36 mouse cellular contexts compared by ENCODE assay signal in the genomic region with DNA sequence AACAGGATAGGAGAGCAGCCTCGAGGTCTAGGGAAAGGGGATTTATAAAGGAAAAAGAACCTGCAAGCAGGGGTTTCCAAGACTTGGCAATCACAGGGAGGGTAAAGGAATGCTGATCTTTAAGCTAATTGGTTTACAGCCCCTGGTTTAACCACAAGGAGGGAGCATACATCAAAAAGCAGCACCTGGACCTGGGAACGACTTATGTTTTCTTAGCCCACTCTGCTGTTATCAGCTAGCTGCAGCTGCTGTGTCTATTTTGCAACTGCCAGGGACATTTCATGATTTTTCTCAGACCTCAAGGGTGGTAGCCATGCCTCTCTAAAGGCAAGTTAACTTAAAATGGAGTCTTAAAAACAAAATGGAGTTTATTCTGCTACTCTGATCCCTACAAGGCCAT. TPM values are rescaled to one million over a fixed set of nuclear protein-coding genes. Genes with fewer than 3 reads are reported as not detected.
"Had no signal": no experiment of that assay in that cellular context is flagged by ENCODE, and none has a peak within 500 bp of the region (broad histone marks: within the 10 kb centered on the region; RNA-seq: fewer than 3 reads in every experiment).

No protein-coding gene starts in this region.

- H3K27ac ChIP-seq: heart, embryonic 13.5 days; heart, embryonic 15.5 days; hindbrain, embryonic 13.5 days; hindbrain, embryonic 15.5 days; hindbrain, postnatal 0 days; kidney, embryonic 15.5 days; layer of hippocampus, adult 2 months; left cerebral cortex, adult 2 months; limb, embryonic 13.5 days; limb, embryonic 15.5 days had no signal

- H3K36me3 ChIP-seq: heart, embryonic 13.5 days; heart, embryonic 15.5 days; hindbrain, embryonic 13.5 days; hindbrain, embryonic 15.5 days; kidney, embryonic 15.5 days; limb, embryonic 13.5 days; limb, embryonic 15.5 days had no signal

- DNase-seq: gastrocnemius, postnatal 14 days; gastrocnemius, postnatal 36 days; heart, adult 18-20 months; heart, postnatal 14 days; heart, postnatal 36 days; kidney, adult 11 months; kidney, adult 2 months; kidney, adult 9 months; kidney, postnatal 10 days; kidney, postnatal 25 days; kidney, postnatal 4 days; left cerebral cortex, postnatal 4 days had no signal

- H3K9me3 ChIP-seq: heart, embryonic 13.5 days; heart, embryonic 15.5 days; hindbrain, embryonic 13.5 days; hindbrain, embryonic 15.5 days; kidney, embryonic 15.5 days; limb, embryonic 13.5 days; limb, embryonic 15.5 days had no signal

- H3K9ac ChIP-seq: heart, embryonic 13.5 days; heart, embryonic 15.5 days; hindbrain, embryonic 13.5 days; hindbrain, embryonic 15.5 days; kidney, embryonic 15.5 days; limb, embryonic 13.5 days; limb, embryonic 15.5 days had no signal

- H3K4me2 ChIP-seq: heart, embryonic 11.5 days; heart, embryonic 13.5 days; heart, embryonic 15.5 days; hindbrain, embryonic 13.5 days; hindbrain, embryonic 15.5 days; kidney, embryonic 15.5 days; limb, embryonic 13.5 days; limb, embryonic 15.5 days had no signal

- ATAC-seq: hindbrain, postnatal 0 days; intestine, embryonic 16.5 days had no signal

- H3K27me3 ChIP-seq: heart, embryonic 13.5 days; heart, embryonic 15.5 days; hindbrain, embryonic 13.5 days; hindbrain, embryonic 15.5 days; kidney, embryonic 15.5 days; limb, embryonic 13.5 days; limb, embryonic 15.5 days had no signal

- H3K4me3 ChIP-seq: heart, embryonic 13.5 days; heart, embryonic 15.5 days; hindbrain, embryonic 13.5 days; hindbrain, embryonic 15.5 days; kidney, embryonic 15.5 days; layer of hippocampus, adult 2 months; left cerebral cortex, adult 2 months; limb, embryonic 13.5 days; limb, embryonic 15.5 days had no signal

- H3K4me1 ChIP-seq: heart, embryonic 13.5 days; heart, embryonic 15.5 days; hindbrain, embryonic 13.5 days; hindbrain, embryonic 15.5 days; kidney, embryonic 15.5 days; limb, embryonic 13.5 days; limb, embryonic 15.5 days had no signal

RNA-seq across cellular contexts. Expression of a gene that starts 5.3 kb away (rescaled TPM):
- total RNA-seq: gastrocnemius, adult 18-20 months; gastrocnemius, adult 8-10 months; hindbrain, postnatal 0 days; layer of hippocampus, adult 2 months; left cerebral cortex, adult 2 months; left cerebral cortex, postnatal 4 days had no signal
- polyA plus RNA-seq: heart, embryonic 11.5 days; hindbrain, embryonic 11.5 days; hindbrain, embryonic 13.5 days; hindbrain, embryonic 15.5 days; hindbrain, postnatal 0 days had no signal

RNA-seq across cellular contexts. Expression of a gene that starts 24.8 kb away (rescaled TPM):
- total RNA-seq: gastrocnemius, adult 18-20 months; gastrocnemius, adult 8-10 months; gastrocnemius, postnatal 14 days; gastrocnemius, postnatal 36 days; heart, adult 18-20 months; heart, postnatal 14 days; heart, postnatal 36 days; hematopoietic stem cell, adult 5-6 weeks; hindbrain, postnatal 0 days; layer of hippocampus, adult 2 months; layer of hippocampus, postnatal 10 days; layer of hippocampus, postnatal 25 days; left cerebral cortex, adult 2 months; left cerebral cortex, postnatal 14 days; left cerebral cortex, postnatal 4 days; liver, adult 2 months had no signal
- polyA plus RNA-seq: heart, embryonic 11.5 days; heart, embryonic 13.5 days; heart, embryonic 15.5 days; heart, postnatal 0 days; hindbrain, embryonic 11.5 days; hindbrain, embryonic 13.5 days; hindbrain, embryonic 15.5 days; hindbrain, postnatal 0 days; kidney, adult 2 months; kidney, embryonic 15.5 days; limb, embryonic 11.5 days; limb, embryonic 13.5 days; limb, embryonic 15.5 days; liver, adult 2 months had no signal

RNA-seq across cellular contexts. Expression of a gene that starts 34.2 kb away (rescaled TPM):
- total RNA-seq: gastrocnemius, adult 18-20 months; gastrocnemius, adult 8-10 months; gastrocnemius, postnatal 14 days; gastrocnemius, postnatal 36 days; heart, postnatal 14 days; heart, postnatal 36 days; hindbrain, postnatal 0 days; layer of hippocampus, adult 2 months; layer of hippocampus, postnatal 10 days; layer of hippocampus, postnatal 25 days; left cerebral cortex, adult 2 months; left cerebral cortex, postnatal 14 days; left cerebral cortex, postnatal 4 days had no signal
- polyA plus RNA-seq: heart, embryonic 11.5 days; hindbrain, embryonic 11.5 days; hindbrain, embryonic 15.5 days; hindbrain, postnatal 0 days; kidney, embryonic 15.5 days had no signal

RNA-seq across cellular contexts. Expression of a gene that starts 37.9 kb away (rescaled TPM):
- total RNA-seq: gastrocnemius, adult 18-20 months; gastrocnemius, adult 8-10 months; gastrocnemius, postnatal 14 days; gastrocnemius, postnatal 36 days; heart, adult 18-20 months; heart, adult 8-10 months; heart, postnatal 14 days; heart, postnatal 36 days; hematopoietic stem cell, adult 5-6 weeks; hindbrain, postnatal 0 days; layer of hippocampus, adult 2 months; layer of hippocampus, postnatal 10 days; layer of hippocampus, postnatal 25 days; left cerebral cortex, adult 2 months; left cerebral cortex, postnatal 14 days; left cerebral cortex, postnatal 4 days; liver, adult 2 months had no signal
- polyA plus RNA-seq: heart, embryonic 11.5 days; heart, embryonic 13.5 days; heart, embryonic 15.5 days; heart, postnatal 0 days; hindbrain, embryonic 11.5 days; hindbrain, embryonic 13.5 days; hindbrain, embryonic 15.5 days; hindbrain, postnatal 0 days; intestine, embryonic 14.5 days; intestine, embryonic 16.5 days; kidney, adult 2 months; kidney, embryonic 15.5 days; limb, embryonic 11.5 days; limb, embryonic 13.5 days; limb, embryonic 15.5 days had no signal
